Comparison of ENCODE assay signal across 8 mouse cellular contexts in genomic region chr1:11657341-11658060, GRCm38 (mm10).
A peak's percentile ranks its signal among the peaks of the same experiment; 100 is the strongest.
DNase-seq lines count a peak whose midpoint lies in the region; ATAC-seq lines count a peak whose summit lies in the region.

No protein-coding gene starts in this region.

- H3K4me2 ChIP-seq in midbrain, embryonic 15.5 days, result no peak overlapping the region

- intact Hi-C loops in gastrocnemius, postnatal 14 days (cut with DNase I; ENCODE audit: low total_unique reads), result loop anchor here (5.0 kb wide), 1 partner anchor 1180 kb away; no protein-coding TSS in a partner anchor

- H3K27me3 ChIP-seq in midbrain, embryonic 15.5 days (replicated peaks), result no peaks in the 10 kb centered on the region

- no peak overlapping the region for H3K9ac ChIP-seq in midbrain, embryonic 15.5 days

- 59% methylated on average over 2 of the region's 2 CpGs for WGBS in large intestine, adult 2 months
- 55% methylated on average over 2 of the region's 2 CpGs for WGBS in midbrain, embryonic 15.5 days

- no peaks in the 10 kb centered on the region for H3K36me3 ChIP-seq in midbrain, embryonic 15.5 days (replicated peaks)

- peak; percentile 10 to 69 for DNase-seq in heart, adult 18-20 months
- no peak for DNase-seq in heart, adult 11 months
- DNase-seq in CD4-positive helper T cell, adult 2 months (ENCODE audit: low read depth, low spot score), result peak; percentile 7
- peak; percentile 36 for DNase-seq in c-Kit-positive CD71-positive TER-119-negative erythroid progenitor cells, embryonic 14.5 days (ENCODE audit: low read depth)
- peak; percentile 5 for DNase-seq in gastrocnemius, postnatal 14 days
- peak; percentile 7 for DNase-seq in large intestine, adult 2 months (ENCODE audit: low read depth, low spot score)

- no peaks in the 10 kb centered on the region for H3K9me3 ChIP-seq in midbrain, embryonic 15.5 days

- no peak overlapping the region for H3K27ac ChIP-seq in midbrain, embryonic 15.5 days

- H3K4me3 ChIP-seq in midbrain, embryonic 15.5 days, result no peak overlapping the region

- no peaks in the 10 kb centered on the region for H3K4me1 ChIP-seq in midbrain, embryonic 15.5 days

- ATAC-seq in midbrain, embryonic 15.5 days (replicated peaks), result peak; percentile 93
- ATAC-seq in erythroblast, adult 5-6 weeks (replicated peaks; ENCODE audit: low FRiP score, poor library complexity, severe bottlenecking), result no peak
